Comparison of ENCODE assay signal across 22 mouse cellular contexts in the genomic region with DNA sequence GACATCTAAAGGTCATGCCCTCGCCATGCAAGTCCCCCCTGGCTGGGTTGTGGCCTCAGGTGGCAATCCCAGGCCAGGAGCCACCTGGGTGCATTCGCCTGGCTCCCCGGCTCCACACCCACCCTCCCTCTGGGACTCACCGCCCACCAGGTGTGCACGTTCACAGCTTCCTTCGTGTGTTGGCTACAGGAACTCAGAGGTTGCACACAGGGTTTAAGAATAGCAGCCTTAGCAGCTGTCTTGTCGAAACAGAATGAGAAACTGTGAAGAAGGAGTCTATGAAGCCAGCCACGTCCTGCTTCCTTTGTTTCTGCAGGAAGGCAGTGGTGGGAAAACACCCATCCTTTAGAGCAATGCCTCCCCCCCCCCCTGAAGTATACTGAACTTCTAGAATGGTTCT.
A peak's percentile ranks its signal among the peaks of the same experiment; 100 is the strongest.
DNase-seq lines count a peak whose midpoint lies in the region; ATAC-seq lines count a peak whose summit lies in the region.
"Had no signal": no experiment of that assay in that cellular context is flagged by ENCODE, and none has a peak within 500 bp of the region (broad histone marks: within the 10 kb centered on the region; RNA-seq: fewer than 3 reads in every experiment).

No protein-coding gene starts in this region.

- no peak overlapping the region for H3K4me2 ChIP-seq in neural tube, embryonic 14.5 days (ENCODE audit: low read depth, low read length)
- H3K4me2 ChIP-seq: embryonic facial prominence, embryonic 12.5 days; heart, embryonic 12.5 days; limb, embryonic 12.5 days; liver, embryonic 13.5 days had no signal

- H3K9ac ChIP-seq in neural tube, embryonic 14.5 days (replicated peaks; ENCODE audit: low read depth, low read length): no peak overlapping the region
- H3K9ac ChIP-seq: embryonic facial prominence, embryonic 12.5 days; heart, embryonic 12.5 days; limb, embryonic 12.5 days; liver, embryonic 13.5 days; lung, embryonic 15.5 days had no signal

- H3K4me3 ChIP-seq in neural tube, embryonic 14.5 days (ENCODE audit: low read depth, low read length): no peak overlapping the region
- H3K4me3 ChIP-seq: embryonic facial prominence, embryonic 12.5 days; forebrain, embryonic 15.5 days; heart, embryonic 12.5 days; limb, embryonic 12.5 days; liver, embryonic 13.5 days; lung, embryonic 15.5 days; megakaryocyte, embryonic 14.5 days; myocyte had no signal

- H3K4me1 ChIP-seq in neural tube, embryonic 14.5 days (ENCODE audit: control insufficient read depth, insufficient read depth, low read length): peaks cover 21% of the 10 kb centered on the region

- no peak for ATAC-seq in neural tube, embryonic 14.5 days (ENCODE audit: low read depth)

- H3K27ac ChIP-seq in neural tube, embryonic 14.5 days (ENCODE audit: low read depth, low read length): peak overlapping the region; percentile 63
- H3K27ac ChIP-seq: embryonic facial prominence, embryonic 12.5 days; kidney, postnatal 0 days; limb, embryonic 12.5 days; liver, embryonic 13.5 days; lung, embryonic 15.5 days had no signal

- no peaks in the 10 kb centered on the region for H3K9me3 ChIP-seq in neural tube, embryonic 14.5 days (ENCODE audit: control insufficient read depth, low read length)
- H3K9me3 ChIP-seq: embryonic facial prominence, embryonic 12.5 days; forebrain, embryonic 15.5 days; heart, embryonic 12.5 days; limb, embryonic 12.5 days; liver, embryonic 13.5 days; lung, embryonic 15.5 days; megakaryocyte, embryonic 14.5 days had no signal

- H3K36me3 ChIP-seq in neural tube, embryonic 14.5 days (ENCODE audit: control insufficient read depth, insufficient read depth, low read length): no peaks in the 10 kb centered on the region
- H3K36me3 ChIP-seq: embryonic facial prominence, embryonic 12.5 days; forebrain, embryonic 15.5 days; heart, embryonic 12.5 days; limb, embryonic 12.5 days; liver, embryonic 13.5 days; lung, embryonic 15.5 days had no signal

- H3K27me3 ChIP-seq in neural tube, embryonic 14.5 days (ENCODE audit: control insufficient read depth, insufficient read depth, low read length): no peaks in the 10 kb centered on the region

- DNase-seq in layer of hippocampus, adult 9-11 months: peak; percentile 22
- no peak for DNase-seq in layer of hippocampus, postnatal 25 days (ENCODE audit: extremely low spot score in 1 of 2, low spot score in 1 of 2)
- peak; percentile 72 for DNase-seq in right cerebral cortex, adult 18-20 months
- no peak for DNase-seq in right cerebral cortex, postnatal 4 days
- no peak for DNase-seq in kidney, postnatal 10 days
- no peak for DNase-seq in gastrocnemius, postnatal 25 days
- DNase-seq in adrenal gland, postnatal 10 days: no peak
- DNase-seq: adrenal gland, postnatal 25 days; cerebellum, adult 8-10 months; heart, postnatal 36 days; kidney, adult 11 months; liver, embryonic 13.5 days; thymus, adult 18-20 months had no signal

- WGBS in neural tube, embryonic 14.5 days: 60% methylated on average over 8 of the region's 8 CpGs

Comparison
In these comparisons a context has a peak if more than half of its experiments do, and no peak if none do; other contexts are left out.
1. DNase-seq: peak in layer of hippocampus, adult 9-11 months (single experiment) and right cerebral cortex, adult 18-20 months (single experiment); none in layer of hippocampus, postnatal 25 days (0 of 2), right cerebral cortex, postnatal 4 days (single experiment), kidney, postnatal 10 days (single experiment), gastrocnemius, postnatal 25 days (single experiment) and adrenal gland, postnatal 10 days (single experiment).